Mouse (Mus musculus) spleen, adult 18-20 months (tissue): ENCODE data around the gene Acly.
A peak's percentile ranks its signal among the peaks of the same experiment; 100 is the strongest.

Source experiments
- DNase-seq, 2 experiments: peaks; one replicate each; pipeline ENCODE4 v3.0.0; 2022; ENCODE audit warnings: mixed read lengths in 2 of 2

Acly gene

GRCm38 (mm10) chr11:100527458-100528374 is at the start of gene Acly:
Gene Acly, minus strand, starts transcription at chr11:100528000.
- peak; percentile 98 for DNase-seq

- no peak for DNase-seq
Observed at GRCm38 (mm10) chr11:100576256-100576655, 48.5 kb upstream of the Acly start.

GRCm38 (mm10) chr11:100575484-100575855 is 47.7 kb upstream of the Acly start:
- peak in 1 of 2 experiments; percentile 37 for DNase-seq

- peak; percentile 86 to 93 for DNase-seq
Observed at GRCm38 (mm10) chr11:100574708-100575483, 47.1 kb upstream of the Acly start, which contains the start of gene Cnp. Gene Cnp, plus strand, starts transcription at chr11:100574904.

GRCm38 (mm10) chr11:100574188-100574587 is 46.4 kb upstream of the Acly start:
- no peak for DNase-seq

GRCm38 (mm10) chr11:100571202-100571567 is 43.4 kb upstream of the Acly start:
- peak in 1 of 2 experiments; percentile 30 for DNase-seq

GRCm38 (mm10) chr11:100570430-100571201 is 42.8 kb upstream of the Acly start:
- DNase-seq, result peak in 1 of 2 experiments; percentile 68

GRCm38 (mm10) chr11:100569789-100570188 is 42.0 kb upstream of the Acly start:
- DNase-seq, result no peak

- DNase-seq, result no peak
Observed at GRCm38 (mm10) chr11:100568692-100569091, 40.9 kb upstream of the Acly start.

GRCm38 (mm10) chr11:100567815-100568245 is 40.0 kb upstream of the Acly start:
- DNase-seq, result no peak

GRCm38 (mm10) chr11:100567229-100567628 is 39.4 kb upstream of the Acly start:
- no peak for DNase-seq

GRCm38 (mm10) chr11:100564703-100565102 is 36.9 kb upstream of the Acly start:
- DNase-seq, result no peak

- DNase-seq, result no peak
Observed at GRCm38 (mm10) chr11:100564297-100564696, 36.5 kb upstream of the Acly start.

GRCm38 (mm10) chr11:100561748-100562147 is 33.9 kb upstream of the Acly start:
- no peak for DNase-seq

- no peak for DNase-seq
Observed at GRCm38 (mm10) chr11:100559476-100559875, 31.7 kb upstream of the Acly start.

- DNase-seq, result no peak
Observed at GRCm38 (mm10) chr11:100557563-100557962, 29.8 kb upstream of the Acly start.

GRCm38 (mm10) chr11:100555583-100555982 is 27.8 kb upstream of the Acly start:
- peak; percentile 37 to 49 for DNase-seq

GRCm38 (mm10) chr11:100552842-100553241 is 25.0 kb upstream of the Acly start:
- DNase-seq, result no peak

- no peak for DNase-seq
Observed at GRCm38 (mm10) chr11:100550101-100550500, 22.3 kb upstream of the Acly start.

GRCm38 (mm10) chr11:100549466-100549865 is 21.7 kb upstream of the Acly start:
- no peak for DNase-seq

- DNase-seq, result no peak
Observed at GRCm38 (mm10) chr11:100548141-100548540, 20.3 kb upstream of the Acly start.

GRCm38 (mm10) chr11:100546955-100547354 is 19.2 kb upstream of the Acly start:
- no peak for DNase-seq

- no peak for DNase-seq
Observed at GRCm38 (mm10) chr11:100545746-100546085, 17.9 kb upstream of the Acly start.
